Mouse (Mus musculus): ENCODE measurements at regions not wholly inside any gene's neighbourhood (a gene's known extent, or its start where the extent isn't known, plus 50 kb on each side); places are given as distances from the start of the nearest gene placed in this dataset.

- DNase-seq = peak; percentile 48 to 71
These were observed 597.7 kb downstream of the Ets1 start for GRCm38 (mm10) chr9:33233699-33234131.

DNA sequence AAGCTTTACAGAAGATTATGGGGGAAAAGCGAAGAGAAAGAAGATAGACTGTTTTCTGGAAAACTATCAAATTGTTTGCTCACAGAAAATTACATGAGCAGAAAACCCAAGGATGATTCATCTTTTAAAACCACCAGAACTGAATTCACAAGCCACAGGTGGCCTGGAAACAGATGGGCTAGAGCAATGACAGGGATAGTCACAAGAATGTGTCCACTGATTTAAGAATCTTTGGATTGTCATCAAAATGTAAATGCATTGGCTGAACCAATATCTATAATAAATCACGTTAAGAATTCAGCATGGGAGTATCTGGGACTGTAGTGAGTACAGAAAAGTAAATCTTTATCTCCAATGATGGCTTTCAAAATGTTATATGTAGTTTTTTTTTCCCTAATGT, 602.2 kb downstream of the Ets1 start:
- peak in 1 of 2 experiments; percentile 41 for DNase-seq

- no peak for DNase-seq
These were observed 602.8 kb downstream of the Ets1 start for GRCm38 (mm10) chr9:33238846-33239245.

DNA sequence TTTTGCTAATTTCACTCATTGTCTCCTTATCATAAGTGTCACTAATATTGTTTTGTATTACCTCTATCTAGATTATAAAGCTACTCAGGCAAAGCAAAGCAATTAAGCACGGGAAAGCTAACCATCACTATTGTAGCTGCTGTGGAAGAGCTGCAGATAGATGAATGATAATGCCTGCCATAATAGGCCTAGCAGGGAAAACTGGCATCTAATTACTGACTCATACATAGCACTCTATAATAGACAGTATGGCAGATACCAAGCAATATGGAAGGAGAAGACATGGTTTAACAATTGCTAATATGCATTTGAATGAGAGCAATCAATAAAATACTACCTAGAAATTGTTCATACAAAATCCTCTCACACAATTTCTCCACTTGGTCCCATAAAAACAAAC, 604.5 kb downstream of the Ets1 start:
- DNase-seq = no peak

- no peak for DNase-seq
These were observed 605.1 kb downstream of the Ets1 start for GRCm38 (mm10) chr9:33240914-33241635.

- peak; percentile 58 to 75 for DNase-seq
These were observed 610.9 kb downstream of the Ets1 start for GRCm38 (mm10) chr9:33246932-33247331.

GRCm38 (mm10) chr9:33258241-33258640, 622.2 kb downstream of the Ets1 start:
- DNase-seq = no peak

GRCm38 (mm10) chr9:33260171-33260570, 624.1 kb downstream of the Ets1 start:
- peak; percentile 77 to 86 for DNase-seq

DNA sequence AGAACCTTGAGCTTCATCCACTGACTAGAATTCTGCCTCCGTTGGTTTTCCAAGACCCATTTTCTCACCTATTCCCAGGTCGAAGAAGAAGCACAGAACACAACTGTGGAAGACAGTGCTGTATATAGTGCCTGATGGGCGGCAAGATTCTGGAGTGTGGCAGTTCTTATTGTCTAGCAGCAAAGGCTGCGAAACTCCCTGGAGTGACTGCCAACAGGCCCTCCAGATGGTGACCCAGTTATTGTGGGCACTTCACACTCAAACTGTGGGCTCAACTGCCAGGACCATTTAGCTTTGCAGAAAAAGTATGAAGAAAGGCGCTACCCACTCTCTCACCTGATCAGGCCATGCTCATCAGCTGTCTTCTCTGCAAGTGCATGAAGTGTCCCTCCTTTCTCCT, 653.4 kb downstream of the Ets1 start:
- DNase-seq = peak; percentile 83 to 88

DNA sequence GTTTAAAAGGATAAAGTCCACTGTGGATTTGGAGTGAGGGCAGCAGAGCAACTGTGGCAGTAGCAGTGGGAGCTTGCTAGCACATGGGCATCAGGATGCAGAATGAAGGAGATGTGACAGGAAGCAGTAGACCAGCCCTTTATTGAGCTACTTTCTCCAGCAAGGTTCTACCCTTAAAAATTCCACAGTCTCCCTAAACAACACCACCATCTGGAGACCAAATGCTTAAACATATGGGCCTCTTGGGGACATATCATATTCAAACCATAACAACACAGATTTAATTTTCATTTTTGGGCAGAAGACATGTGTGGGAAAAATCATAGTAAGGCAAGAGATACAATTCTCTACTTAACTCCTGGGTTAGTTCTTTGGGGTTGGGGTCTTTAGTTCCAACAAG, 656.1 kb downstream of the Ets1 start:
- DNase-seq = peak; percentile 10 to 19

- DNase-seq = no peak
These were observed 659.9 kb downstream of the Ets1 start for GRCm38 (mm10) chr9:33295925-33296324.

DNA sequence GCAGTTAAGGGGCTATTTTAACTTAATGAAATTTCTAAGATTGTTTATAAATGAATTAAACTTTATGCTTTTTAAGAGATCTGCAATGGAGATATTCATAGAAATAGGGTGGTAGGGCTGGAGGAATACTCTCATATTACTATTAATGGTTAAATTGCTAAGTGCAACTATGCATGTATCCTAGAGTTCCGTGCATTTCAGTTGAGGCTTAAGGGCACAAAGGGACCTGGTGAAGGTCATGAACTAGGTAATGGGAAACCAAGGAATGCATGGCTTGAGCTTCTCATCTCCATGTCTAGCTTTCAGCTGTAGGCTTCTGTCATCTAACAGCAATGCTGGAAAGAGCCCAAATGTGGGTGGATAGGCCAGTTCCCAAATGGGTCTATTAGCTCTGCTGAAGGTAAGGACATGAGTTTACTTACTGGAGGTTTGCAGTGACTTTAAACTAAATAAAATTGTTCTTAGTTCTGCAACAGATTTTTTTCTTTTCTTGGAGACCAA, 683.6 kb downstream of the Ets1 start:
- DNase-seq = no peak

- no peak for DNase-seq
These were observed 691.7 kb downstream of the Ets1 start for GRCm38 (mm10) chr9:33327722-33328121.

GRCm38 (mm10) chr9:33350258-33350657, 714.2 kb downstream of the Ets1 start:
- DNase-seq = no peak

DNA sequence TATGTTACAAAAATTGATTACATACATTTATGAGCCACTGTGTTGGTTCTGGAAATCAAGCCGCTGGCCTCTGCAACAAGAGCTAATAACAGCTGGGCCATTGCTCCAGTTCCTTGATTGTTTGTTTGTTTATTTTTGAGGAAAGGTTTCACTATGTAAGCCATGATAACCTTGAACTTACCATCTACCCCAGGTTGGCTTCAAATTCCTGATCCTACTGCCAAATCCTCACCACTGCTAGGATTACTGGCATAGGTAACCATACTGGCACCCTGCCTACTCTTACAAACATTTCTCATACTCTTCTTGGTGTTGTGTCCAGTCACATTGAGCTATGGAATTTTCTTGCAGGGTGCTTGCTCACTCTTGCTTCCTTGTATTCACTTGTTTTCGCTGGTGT, 720.6 kb downstream of the Ets1 start:
- DNase-seq = no peak

GRCm38 (mm10) chr9:33360966-33361365, 724.9 kb downstream of the Ets1 start:
- DNase-seq = no peak

DNA sequence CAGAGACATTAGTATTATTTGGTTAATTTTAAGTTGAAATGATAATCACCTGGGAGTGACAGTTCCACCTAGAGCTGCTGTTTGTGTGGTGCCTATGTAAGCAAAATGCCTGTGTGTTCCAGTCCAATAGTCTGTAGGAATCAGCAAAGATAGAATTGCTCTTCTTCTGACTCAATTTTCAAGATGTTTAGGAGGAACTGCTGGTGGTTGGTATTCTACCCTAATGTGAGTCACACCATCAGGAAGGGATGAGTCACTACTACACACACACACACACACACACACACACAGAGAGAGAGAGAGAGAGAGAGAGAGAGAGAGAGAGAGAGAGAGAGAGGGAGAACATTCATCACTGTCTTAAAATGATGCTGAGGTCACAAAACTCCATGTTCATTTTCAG, 753.1 kb downstream of the Ets1 start:
- DNase-seq = no peak

DNA sequence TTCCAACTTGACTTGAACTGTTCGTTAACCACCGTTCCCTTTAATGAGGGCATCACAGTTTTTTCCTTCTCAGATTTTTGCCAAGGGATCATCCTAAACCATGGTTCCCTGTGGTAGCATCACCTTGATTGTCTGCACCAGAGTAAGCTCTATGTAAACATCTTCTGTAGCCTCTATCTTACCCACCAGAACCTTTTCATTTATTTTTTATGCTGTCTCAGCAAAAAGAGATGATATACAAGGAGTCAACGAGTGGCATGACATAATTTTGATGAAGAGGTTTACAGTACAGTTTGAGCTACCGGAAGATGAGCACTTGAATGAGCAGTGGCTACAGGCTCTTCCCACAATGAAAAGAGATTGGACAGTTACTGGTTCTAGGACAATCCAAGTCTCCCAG, 768.7 kb downstream of the Ets1 start:
- no peak for DNase-seq

- no peak for DNase-seq
These were observed 771.5 kb downstream of the Ets1 start for GRCm38 (mm10) chr9:33407517-33407916.

DNA sequence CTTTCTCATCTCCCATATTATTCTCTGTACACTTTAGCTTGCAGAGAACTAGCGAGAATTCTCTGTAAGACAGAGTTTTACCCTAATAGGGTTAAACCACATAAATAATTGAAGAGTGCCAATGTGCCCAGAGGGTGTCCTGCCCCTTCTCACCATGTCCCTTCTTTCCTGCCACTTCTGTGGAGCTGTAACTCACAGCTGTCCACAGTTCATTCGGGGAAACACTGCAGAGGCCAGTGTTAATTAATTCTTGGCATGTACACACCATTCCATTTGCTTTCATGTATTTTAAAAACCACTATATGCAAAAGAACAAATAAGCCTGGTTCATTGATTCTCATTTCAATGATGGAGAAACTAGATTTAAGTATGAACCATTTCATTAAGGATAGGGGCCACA, 787.8 kb downstream of the Ets1 start:
- DNase-seq = no peak

DNA sequence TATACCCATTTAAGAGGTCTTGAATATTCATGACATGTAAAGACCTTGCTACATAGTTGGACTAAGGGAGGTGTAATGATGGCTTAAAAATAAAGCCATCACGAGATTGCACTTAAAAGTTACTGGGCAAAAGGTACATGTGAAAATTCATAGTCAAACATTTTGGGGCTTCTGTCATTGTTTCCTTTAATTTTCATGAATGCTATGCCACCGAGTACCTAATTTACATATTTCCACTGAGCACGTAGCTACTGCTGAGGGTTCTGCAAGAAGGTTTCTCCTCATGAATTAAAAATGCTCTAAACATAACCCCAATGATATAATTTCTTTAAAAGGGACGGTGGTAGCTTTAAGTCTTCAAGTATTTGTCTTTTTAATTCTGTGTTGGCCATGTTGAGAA, 800.4 kb downstream of the Ets1 start:
- DNase-seq = no peak

DNA sequence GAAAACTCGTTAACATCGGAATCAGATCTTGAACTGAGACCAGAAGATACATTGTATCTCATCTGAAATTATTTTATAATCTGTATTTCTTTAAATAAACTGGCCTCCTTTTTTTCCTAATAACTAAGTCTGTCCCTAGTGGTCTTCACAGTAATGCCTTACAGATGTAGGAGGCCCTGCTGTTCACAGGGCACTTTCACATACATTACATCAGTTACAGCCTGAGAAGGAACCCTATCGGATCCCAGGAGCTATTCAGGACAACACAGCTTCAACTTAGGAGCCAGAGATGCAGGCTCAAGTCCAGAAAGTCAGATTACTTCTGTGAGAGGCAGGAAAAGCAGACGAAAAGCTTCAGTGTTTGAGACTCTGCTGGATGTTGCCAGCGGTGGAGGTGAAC, 806.2 kb downstream of the Ets1 start:
- DNase-seq = no peak

DNA sequence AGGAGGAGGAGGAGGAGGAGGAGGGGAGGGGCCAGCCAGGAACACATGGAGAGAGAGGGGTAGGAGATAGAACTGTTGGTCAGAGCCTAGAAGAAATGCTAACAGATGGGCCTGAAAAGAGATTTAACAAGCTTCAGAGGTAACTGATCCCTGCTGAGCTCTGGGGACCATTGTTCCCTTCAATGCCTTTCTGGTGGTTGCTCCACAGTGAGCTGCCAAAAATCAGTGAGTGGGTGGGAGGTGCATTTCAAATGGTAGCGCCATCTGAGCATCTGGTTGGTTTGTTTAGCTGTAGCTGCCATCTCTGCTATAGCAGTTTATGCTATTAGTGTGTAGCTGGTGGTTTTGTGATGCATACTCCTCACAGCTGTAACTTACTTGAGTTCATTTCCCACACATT, 809.9 kb downstream of the Ets1 start:
- DNase-seq = no peak

GRCm38 (mm10) chr9:33475106-33475505, 839.1 kb downstream of the Ets1 start:
- no peak for DNase-seq
